Mouse (Mus musculus) adrenal gland, adult 18-20 months (tissue): ENCODE measurements at regions not wholly inside any gene's neighbourhood (a gene's known extent, or its start where the extent isn't known, plus 50 kb on each side); places are given as distances from the start of the nearest gene placed in this dataset.
"Not testable (repeated sequence)": the region's sequence is repeated elsewhere in the genome, so short reads cannot be mapped to it uniquely, and the experiment has no call there.

Experiments used
- DNase-seq, 2 experiments: peaks; one replicate each; pipeline ENCODE4 v3.0.0; 2021 to 2022; ENCODE audit warnings: low spot score in 2 of 2

GRCm38 (mm10) chr5:77816759-77817280 is 409.0 kb upstream of the Igfbp7 start:
- DNase-seq, result no peak

- no peak for DNase-seq
Observed at GRCm38 (mm10) chr5:77809844-77810243, 402.0 kb upstream of the Igfbp7 start.

- peak; percentile 9 to 26 for DNase-seq
Observed at GRCm38 (mm10) chr5:77807726-77808125, 399.9 kb upstream of the Igfbp7 start.

- no peak for DNase-seq
Observed at GRCm38 (mm10) chr5:77806334-77807157, 398.7 kb upstream of the Igfbp7 start.

GRCm38 (mm10) chr5:77805796-77806195 is 398.0 kb upstream of the Igfbp7 start:
- no peak for DNase-seq

GRCm38 (mm10) chr5:77805303-77805702 is 397.5 kb upstream of the Igfbp7 start:
- no peak for DNase-seq

- DNase-seq, result no peak
Observed at GRCm38 (mm10) chr5:77804113-77804512, 396.3 kb upstream of the Igfbp7 start.

GRCm38 (mm10) chr5:77803562-77803961 is 395.7 kb upstream of the Igfbp7 start:
- peak; percentile 18 to 48 for DNase-seq

GRCm38 (mm10) chr5:77796960-77797359 is 389.1 kb upstream of the Igfbp7 start:
- DNase-seq, result no peak

- DNase-seq, result no peak
Observed at GRCm38 (mm10) chr5:77795766-77796165, 387.9 kb upstream of the Igfbp7 start.

- DNase-seq, result no peak
Observed at GRCm38 (mm10) chr5:77783953-77784352, 376.1 kb upstream of the Igfbp7 start.

GRCm38 (mm10) chr5:77762426-77763042 is 354.7 kb upstream of the Igfbp7 start:
- no peak for DNase-seq

GRCm38 (mm10) chr5:77762013-77762412 is 354.2 kb upstream of the Igfbp7 start:
- no peak for DNase-seq

GRCm38 (mm10) chr5:77748933-77749332 is 341.1 kb upstream of the Igfbp7 start:
- DNase-seq, result no peak

GRCm38 (mm10) chr5:77746604-77747003 is 338.8 kb upstream of the Igfbp7 start:
- DNase-seq, result no peak

GRCm38 (mm10) chr5:77743467-77743866 is 335.6 kb upstream of the Igfbp7 start:
- no peak for DNase-seq

- not testable (repeated sequence) for DNase-seq
Observed at GRCm38 (mm10) chr5:77730286-77730685, 322.4 kb upstream of the Igfbp7 start.

GRCm38 (mm10) chr5:77681592-77681991 is 273.8 kb upstream of the Igfbp7 start:
- DNase-seq, result no peak

- no peak for DNase-seq
Observed at GRCm38 (mm10) chr5:77672073-77672924, 264.5 kb upstream of the Igfbp7 start.

GRCm38 (mm10) chr5:77663096-77663495 is 255.3 kb upstream of the Igfbp7 start:
- DNase-seq, result no peak

GRCm38 (mm10) chr5:77659016-77659415 is 251.2 kb upstream of the Igfbp7 start:
- DNase-seq, result no peak
